Mouse (Mus musculus) liver, adult 2 months (tissue): ENCODE results near the gene Zgrf1. TPM values are rescaled to one million over a fixed set of nuclear protein-coding genes. Genes with fewer than 3 reads are reported as not detected.

Experiments used
- DNase-seq: peaks from one replicate; pipeline ENCODE4 v3.0.0-alpha.2; 2011; ENCODE audit warnings: low read depth, low spot score; ENCODE audit errors: extremely low read depth
- H3K27ac ChIP-seq: fragments of 200-500 bp; replicated peaks from 2 replicates; pipeline ENCODE4 v1.5.1; 2012; ENCODE audit warnings: low read depth, mild to moderate bottlenecking, control low read depth, inconsistent platforms, low read length; ENCODE audit not compliant: insufficient read depth
- H3K27me3 ChIP-seq: fragments of 200-500 bp; 2 replicates; pipeline ENCODE4 v1.6.1; 2012; ENCODE audit warnings: mild to moderate bottlenecking, moderate library complexity, low read length, inconsistent platforms; ENCODE audit not compliant: control insufficient read depth, insufficient read depth
- H3K36me3 ChIP-seq: fragments of 200-500 bp; 2 replicates; pipeline ENCODE4 v1.6.1; 2012; ENCODE audit warnings: low read length, inconsistent platforms; ENCODE audit not compliant: control insufficient read depth, insufficient read depth
- H3K4me1 ChIP-seq: fragments of 200-500 bp; 2 replicates; pipeline ENCODE4 v1.6.1; 2011; ENCODE audit warnings: low read length; ENCODE audit not compliant: control insufficient read depth, insufficient read depth
- H3K4me3 ChIP-seq: fragments of 200-500 bp; 2 replicates; pipeline ENCODE4 v1.5.1; 2011; ENCODE audit warnings: low read depth, mild to moderate bottlenecking, control low read depth, low read length, moderate library complexity; ENCODE audit not compliant: insufficient read depth
- H3K79me2 ChIP-seq: fragments of 200-500 bp; 2 replicates; pipeline ENCODE4 v1.6.1; 2012; ENCODE audit warnings: inconsistent platforms, mild to moderate bottlenecking, low read length, moderate library complexity; ENCODE audit not compliant: control insufficient read depth, insufficient read depth
- H3K9ac ChIP-seq: fragments of 200-500 bp; 2 replicates; pipeline ENCODE4 v1.6.1; 2012; ENCODE audit warnings: low read depth, mild to moderate bottlenecking, control low read depth, inconsistent platforms, low read length
- CTCF ChIP-seq: fragments of 200-500 bp; IDR thresholded peaks from 2 replicates; pipeline ENCODE4 v1.5.1; 2011; ENCODE audit warnings: low read depth, low read length, control low read depth
- POLR2A ChIP-seq: fragments of 200-500 bp; IDR thresholded peaks from 2 replicates; pipeline ENCODE4 v1.6.1; 2011; ENCODE audit warnings: low read length, control low read depth; ENCODE audit not compliant: insufficient read depth; ENCODE audit errors: extremely low read depth
- WGBS: fragments of 180-500 bp; shearing (Covaris S2); methylation state at CpG from one replicate; pipeline ENCODE4 v1.1.7; 2018; 5-methylcytosine and 5-hydroxymethylcytosine counted together
- polyA plus RNA-seq: library from polyadenylated mRNA; depleted of rRNA; stranded (reverse); fragments of >200 nt; gene quantifications from 2 replicates; pipeline ENCODE4 v1.2.3, GENCODE M21; 2012
- total RNA-seq: library from RNA; depleted of rRNA; stranded (reverse); fragments of >200 nt; gene quantifications from 2 replicates; pipeline ENCODE4 v1.2.3, GENCODE M21; 2014

Zgrf1 gene
- total and polyA plus RNA-seq, 2 experiments = 0.15 to 0.74 TPM

GRCm38 (mm10) chr3:127627151-127627955, 74.1 kb downstream of the Zgrf1 start:
- Histone ChIP-seq H3K36me3 (no peaks in the 10 kb centered on the region), H3K27ac (no peak overlapping the region), H3K27me3 (peaks cover 29% of the 10 kb centered on the region; the same call in 1 of the 2 replicates), H3K79me2 (no peaks in the 10 kb centered on the region), H3K9ac (no peak overlapping the region), H3K4me3 (no peak overlapping the region), H3K4me1 (0 out of 2 replicates have a peak, but pooled peaks cover 3% of the 10 kb centered on the region)
- no peak for TF ChIP-seq POLR2A
- no peak for TF ChIP-seq CTCF
- no peak for DNase-seq
- 5% methylated on average over 28 of the region's 28 CpGs for WGBS

- Histone ChIP-seq H3K4me3 (no peak overlapping the region), H3K27ac (no peak overlapping the region), H3K36me3 (no peaks in the 10 kb centered on the region), H3K4me1 (0 out of 2 replicates have a peak, but pooled peaks cover 3% of the 10 kb centered on the region), H3K79me2 (no peaks in the 10 kb centered on the region), H3K9ac (no peak overlapping the region), H3K27me3 (peaks cover 32% of the 10 kb centered on the region)
- TF ChIP-seq CTCF (no peak), POLR2A (no peak)
- WGBS = 4% methylated on average over 9 of the region's 9 CpGs
- DNase-seq = no peak
Observed at GRCm38 (mm10) chr3:127627956-127628310, 74.6 kb downstream of the Zgrf1 start.

- Histone ChIP-seq H3K27ac (no peak overlapping the region), H3K79me2 (no peaks in the 10 kb centered on the region), H3K9ac (no peak overlapping the region), H3K36me3 (no peaks in the 10 kb centered on the region), H3K4me3 (no peak overlapping the region), H3K4me1 (peaks cover 7% of the 10 kb centered on the region; the same call in 1 of the 2 replicates), H3K27me3 (peaks cover 37% of the 10 kb centered on the region)
- WGBS = 7% methylated on average over 37 of the region's 37 CpGs
- DNase-seq = no peak
- no peak for TF ChIP-seq POLR2A
- TF ChIP-seq CTCF = no peak
Observed at GRCm38 (mm10) chr3:127628311-127629184, 75.3 kb downstream of the Zgrf1 start.

- Histone ChIP-seq H3K9ac (no peak overlapping the region), H3K27me3 (peaks cover 44% of the 10 kb centered on the region), H3K27ac (no peak overlapping the region), H3K36me3 (no peaks in the 10 kb centered on the region), H3K4me1 (peaks cover 10% of the 10 kb centered on the region; the same call in 1 of the 2 replicates), H3K4me3 (no peak overlapping the region), H3K79me2 (no peaks in the 10 kb centered on the region)
- DNase-seq = no peak
- 12% methylated on average over 1 of the region's 1 CpGs for WGBS
- TF ChIP-seq POLR2A (no peak), CTCF (no peak)
Observed at GRCm38 (mm10) chr3:127630190-127630589, 76.9 kb downstream of the Zgrf1 start.

- peaks cover 44% of the 10 kb centered on the region for H3K27me3 ChIP-seq
- 13% methylated on average over 17 of the region's 17 CpGs for WGBS
- DNase-seq = no peak
- peaks cover 10% of the 10 kb centered on the region; the same call in 1 of the 2 replicates for H3K4me1 ChIP-seq
- no peak overlapping the region for H3K27ac ChIP-seq
- no peaks in the 10 kb centered on the region for H3K36me3 ChIP-seq
- H3K79me2 ChIP-seq = no peaks in the 10 kb centered on the region
- H3K4me3 ChIP-seq = no peak overlapping the region
- no peak overlapping the region for H3K9ac ChIP-seq
- TF ChIP-seq CTCF = no peak
- no peak for TF ChIP-seq POLR2A
Observed at GRCm38 (mm10) chr3:127630735-127631372, 77.6 kb downstream of the Zgrf1 start.
